Mouse (Mus musculus): ENCODE measurements around the gene Olfr1084.
"Not testable (repeated sequence)": the region's sequence is repeated elsewhere in the genome, so short reads cannot be mapped to it uniquely, and the experiment has no call there.

Gene Olfr1084

GRCm38 (mm10) chr2:86639625-86640024, at the start of gene Olfr1084:
Gene Olfr1084 (minus strand): TSS chr2:86639725.
- DNase-seq, result not testable (repeated sequence)

DNA sequence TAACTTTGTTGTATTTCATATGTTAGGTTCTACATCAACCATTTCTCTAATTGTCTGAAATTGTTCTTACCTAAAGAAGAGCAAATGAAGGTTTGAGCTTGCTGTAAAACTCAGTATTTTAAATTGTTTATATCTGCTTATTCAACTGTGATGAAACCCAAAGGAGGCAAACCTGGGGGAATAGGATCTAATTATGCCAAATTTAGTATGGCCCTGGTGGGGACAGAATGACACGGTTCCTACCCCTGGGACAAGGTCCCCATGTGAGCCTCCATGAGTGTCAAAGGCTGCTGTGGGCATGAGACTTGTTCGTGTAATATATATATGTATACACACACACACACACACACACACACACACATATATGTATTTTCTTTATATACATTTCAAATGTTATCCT, 40.5 kb upstream of the Olfr1084 start, which contains the start of gene Olfr1086:
Gene Olfr1086, minus strand, starts transcription at position 101 of the 400 bp plus-strand sequence.
- DNase-seq, result no peak

DNA sequence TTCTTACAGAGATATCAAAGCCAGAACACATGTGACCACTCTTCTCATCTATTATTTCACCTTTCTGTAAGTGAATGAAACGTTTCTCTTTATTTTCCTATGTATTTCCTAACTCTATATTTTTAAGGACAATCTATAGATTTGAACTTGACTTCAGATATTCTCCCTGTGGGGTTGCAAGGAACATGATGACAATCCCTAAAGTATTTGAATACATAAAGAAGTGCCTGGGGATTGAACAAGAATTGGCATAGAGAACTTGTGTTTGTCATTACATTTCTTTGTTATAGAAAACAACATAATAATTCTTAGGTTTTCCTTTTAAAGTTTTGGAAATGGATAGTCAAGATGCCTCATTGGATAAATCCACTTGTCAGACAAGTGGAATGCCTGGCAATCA, 22.4 kb upstream of the Olfr1084 start, which contains the start of gene Olfr1085:
Gene Olfr1085, minus strand, starts transcription at position 101 of the 400 bp plus-strand sequence.
- DNase-seq, result no peak

GRCm38 (mm10) chr2:86598866-86599265, 40.7 kb downstream of the Olfr1084 start, which contains the start of gene Olfr1082:
Gene Olfr1082 (minus strand): TSS chr2:86598966.
- DNase-seq, result not testable (repeated sequence)
